Mouse (Mus musculus) cerebellum, adult 18-20 months (tissue): ENCODE results near the gene Spata21.

ENCODE experiments used
- DNase-seq, 2 experiments: peaks; one replicate each; pipeline ENCODE4 v3.0.0; 2021

The Spata21 gene

GRCm38 (mm10) chr4:141076761-141077506 lies 11.2 kb upstream of the Spata21 start:
- DNase-seq: peak in 1 of 2 experiments; percentile 10

DNA sequence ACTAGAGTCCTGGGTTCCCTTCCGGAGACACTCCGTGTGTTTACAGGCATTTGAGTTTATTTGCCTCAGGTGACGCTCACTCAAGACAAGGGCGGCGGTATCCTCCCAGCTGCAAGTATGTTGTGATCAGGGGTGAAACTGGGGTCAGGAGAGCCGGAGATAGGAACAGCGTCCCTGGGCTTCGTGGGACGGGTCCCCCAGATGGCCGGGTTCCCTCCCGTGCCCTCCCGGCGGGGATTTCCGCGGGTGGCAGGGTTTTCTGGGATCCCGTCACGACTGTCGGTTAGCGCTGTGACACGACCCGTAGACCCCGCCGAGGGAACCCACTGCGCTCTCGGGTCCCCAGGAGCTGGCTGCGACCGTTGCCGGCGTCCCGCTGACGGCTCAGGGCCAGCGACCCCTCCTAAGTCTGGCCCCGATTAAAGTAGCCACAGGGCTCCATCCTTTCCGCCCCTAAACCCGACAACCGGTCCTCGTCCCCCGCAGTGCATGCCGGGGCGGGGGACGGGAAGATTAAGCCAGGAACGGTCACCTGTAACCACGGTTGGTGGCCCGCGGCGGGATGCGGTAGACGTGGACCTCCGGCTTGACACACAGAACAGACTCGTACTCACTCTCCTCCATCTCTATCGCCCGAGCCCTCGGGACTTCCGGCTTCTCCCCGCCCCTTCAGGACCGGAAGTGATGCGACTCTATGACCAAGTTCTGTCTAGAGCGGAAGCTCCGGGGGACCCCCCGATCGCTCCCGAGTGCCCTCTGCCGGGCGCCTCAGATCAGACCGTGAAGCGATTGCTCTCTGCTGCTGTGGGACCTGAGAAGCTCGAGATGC lies 10.2 kb upstream of the Spata21 start, which contains the start of gene Necap2:
Necap2 (minus strand) TSS at position 677 of the 829 bp plus-strand sequence.
- DNase-seq: peak; percentile 96 to 97

DNA sequence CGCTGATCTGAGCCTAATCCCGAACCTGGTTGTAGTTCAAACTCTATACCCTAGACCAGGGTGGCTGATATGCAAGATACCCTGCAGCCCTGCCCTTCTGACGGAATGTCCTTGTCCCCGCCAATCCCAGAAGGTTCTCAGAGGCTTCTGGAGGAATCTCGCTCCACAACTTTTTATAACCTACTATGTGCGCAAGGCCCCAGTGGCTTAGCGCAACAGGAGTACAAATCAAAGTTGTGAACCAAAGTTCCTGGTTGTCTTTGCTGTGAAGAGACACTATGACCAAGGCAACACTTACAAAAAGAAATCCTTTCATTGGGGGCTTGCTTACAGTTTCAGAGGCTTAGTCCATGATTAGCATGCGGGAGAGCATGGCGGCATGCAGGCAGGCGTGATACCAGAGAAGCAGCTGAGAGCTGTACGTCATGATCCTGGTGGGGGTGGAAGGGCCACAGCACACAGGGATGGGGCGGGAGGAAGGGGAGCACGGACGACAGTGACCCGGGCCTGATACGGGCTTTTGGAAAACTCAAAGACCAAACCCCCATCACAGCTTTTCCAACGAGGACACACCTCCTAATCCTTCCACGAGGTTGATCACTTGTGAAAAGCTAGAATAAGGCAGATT lies 9.5 kb upstream of the Spata21 start:
- DNase-seq: peak in 1 of 2 experiments; percentile 21

- DNase-seq: no peak
Measured at GRCm38 (mm10) chr4:141086862-141087261, 1.3 kb upstream of the Spata21 start.

- DNase-seq: no peak
Measured at GRCm38 (mm10) chr4:141088714-141089113, 581 bp downstream of the Spata21 start.

DNA sequence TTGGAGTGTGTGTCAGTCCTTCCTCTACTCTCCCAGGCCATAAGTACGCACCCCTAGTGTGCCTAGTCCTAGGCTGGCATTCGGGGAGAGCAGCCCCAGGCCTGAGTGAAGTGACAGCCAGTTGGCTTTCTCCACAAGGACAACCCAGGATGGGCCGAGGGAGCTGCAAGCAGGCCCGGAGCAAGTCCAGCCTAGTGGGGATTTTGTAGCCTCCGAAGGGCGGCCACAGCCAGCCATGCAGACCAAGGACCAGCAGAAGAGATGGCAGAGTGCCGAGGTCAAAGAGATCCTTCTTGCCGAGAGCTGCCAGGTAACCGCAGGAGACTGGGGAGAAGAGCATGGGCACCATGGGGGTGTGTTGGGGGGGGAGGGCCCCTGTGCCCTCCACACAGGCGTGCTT lies 6.9 kb downstream of the Spata21 start:
- no peak for DNase-seq

GRCm38 (mm10) chr4:141096710-141097109 lies 8.6 kb downstream of the Spata21 start:
- DNase-seq: no peak

DNA sequence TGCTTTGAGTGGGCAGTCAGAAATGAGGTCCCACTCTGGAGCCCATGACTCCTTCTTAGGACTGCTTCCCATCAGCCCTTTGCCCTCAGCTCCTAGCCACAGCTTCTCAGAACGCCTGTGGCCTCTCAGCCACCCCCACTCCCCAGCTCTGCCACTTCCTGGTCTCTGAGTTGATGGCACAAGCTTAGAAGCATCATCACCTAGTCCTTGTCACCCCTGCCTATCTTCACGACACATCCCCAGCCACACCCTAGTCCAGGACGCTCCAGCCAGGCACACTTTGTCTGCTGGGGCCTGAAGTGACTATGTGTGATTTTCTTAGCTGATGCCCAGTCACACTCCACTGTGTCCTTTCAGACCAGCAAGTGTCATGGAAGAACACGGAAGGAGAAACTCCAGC lies 10.8 kb downstream of the Spata21 start:
- no peak for DNase-seq

GRCm38 (mm10) chr4:141099956-141100355 lies 11.8 kb downstream of the Spata21 start:
- no peak for DNase-seq

DNA sequence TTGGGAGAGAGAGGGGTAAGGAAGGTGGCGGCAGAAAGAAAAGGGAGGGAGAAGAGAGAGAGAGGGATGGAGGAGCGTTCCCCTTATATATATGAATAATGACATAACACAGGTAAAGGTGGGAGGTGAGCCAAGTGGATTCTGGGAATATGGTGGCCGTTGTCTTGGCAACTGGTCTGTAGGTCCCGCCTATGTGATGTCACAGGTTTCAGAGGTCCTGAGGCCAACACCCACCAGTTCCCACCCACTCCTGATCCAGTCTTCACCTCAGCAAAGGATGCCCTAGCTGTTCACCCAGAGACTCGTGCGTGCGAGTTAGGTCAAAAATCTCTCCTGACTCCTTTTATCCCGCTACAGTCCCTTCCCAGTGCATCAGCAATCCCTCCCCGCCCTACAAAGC lies 13.2 kb downstream of the Spata21 start:
- no peak for DNase-seq

- no peak for DNase-seq
Measured at GRCm38 (mm10) chr4:141101855-141102254, 13.7 kb downstream of the Spata21 start.

DNA sequence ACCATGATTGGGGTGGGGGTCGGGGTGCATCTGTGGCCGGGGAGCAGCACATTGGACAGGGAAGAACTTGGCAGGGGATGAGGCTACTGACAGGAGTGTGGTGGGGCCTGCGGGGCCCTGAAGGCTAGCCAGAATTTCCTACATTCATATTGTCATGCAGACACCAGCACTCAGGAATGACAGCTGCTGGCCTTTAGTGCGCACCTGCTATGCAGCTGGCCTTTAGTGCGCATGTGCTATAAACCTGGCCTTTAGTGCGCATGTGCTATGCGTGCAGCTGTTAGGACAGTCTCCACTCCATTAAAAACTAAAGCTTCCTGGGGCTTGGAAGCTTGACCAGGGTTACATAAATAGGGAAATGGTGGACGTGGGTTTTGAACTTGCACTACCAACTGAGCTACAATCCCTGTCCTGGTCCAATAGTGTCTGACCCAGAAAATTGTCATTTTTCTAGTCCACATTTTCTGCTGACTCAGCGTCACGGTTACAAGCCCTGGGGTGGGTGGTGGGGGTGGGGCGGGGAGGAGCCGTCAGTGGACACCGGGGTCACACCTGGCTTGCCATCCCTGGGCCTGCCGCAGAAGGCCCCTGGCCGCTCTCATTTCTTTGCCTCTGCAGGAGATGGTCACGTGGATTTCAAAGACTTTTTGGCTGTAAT lies 18.5 kb downstream of the Spata21 start:
- DNase-seq: no peak

DNA sequence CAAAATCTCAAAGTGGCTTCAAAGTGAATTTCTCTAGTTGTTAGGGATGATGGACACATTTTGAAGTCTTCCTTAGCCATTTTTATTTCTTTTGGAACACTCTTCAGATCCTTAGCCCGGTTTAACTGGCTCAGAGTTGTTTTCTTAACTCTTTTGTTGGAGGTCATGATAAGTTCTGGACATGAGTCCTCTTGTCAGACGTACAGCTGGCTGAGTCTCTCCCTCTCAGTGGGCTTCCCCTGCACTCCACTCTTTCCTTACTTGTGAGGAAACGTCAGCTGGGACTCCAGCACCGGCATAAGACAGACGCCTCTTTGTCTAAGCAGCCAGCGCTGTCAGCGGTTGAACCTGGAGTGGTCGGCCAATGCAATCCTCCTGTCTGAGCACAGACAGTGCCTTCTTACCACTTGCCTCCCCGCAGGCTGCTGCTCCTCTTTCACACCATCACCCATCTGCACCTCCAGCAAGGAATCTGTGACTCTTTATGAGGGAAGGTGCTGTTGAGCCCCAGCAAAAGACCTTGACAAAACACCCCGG lies 20.1 kb downstream of the Spata21 start:
- no peak for DNase-seq

- no peak for DNase-seq
Measured at GRCm38 (mm10) chr4:141113831-141114230, 25.7 kb downstream of the Spata21 start.

DNA sequence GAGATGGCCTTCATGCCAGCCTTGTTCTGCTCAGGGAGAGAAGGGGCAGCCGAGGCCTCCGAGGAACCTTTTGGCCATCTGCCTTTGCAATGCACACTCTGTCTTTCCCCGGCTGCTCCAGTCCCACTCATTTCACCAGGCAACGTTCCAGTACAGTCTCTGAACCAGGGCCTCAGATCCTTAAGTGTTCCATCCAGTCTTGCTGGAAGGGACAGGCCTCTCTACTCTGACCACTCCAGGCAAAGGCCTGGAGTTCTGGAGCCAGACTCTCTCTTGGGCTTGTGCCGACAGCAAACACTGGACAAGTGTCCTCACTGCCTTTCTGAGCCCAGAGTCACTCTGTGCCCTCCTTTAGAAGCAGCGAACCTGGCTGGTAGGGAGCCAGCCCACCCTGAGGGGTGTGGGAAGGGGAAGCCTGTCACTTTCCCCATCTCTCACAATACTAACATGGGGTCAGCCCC lies 26.4 kb downstream of the Spata21 start:
- peak in 1 of 2 experiments; percentile 32 for DNase-seq

- DNase-seq: no peak
Measured at GRCm38 (mm10) chr4:141115398-141115797, 27.3 kb downstream of the Spata21 start.

DNA sequence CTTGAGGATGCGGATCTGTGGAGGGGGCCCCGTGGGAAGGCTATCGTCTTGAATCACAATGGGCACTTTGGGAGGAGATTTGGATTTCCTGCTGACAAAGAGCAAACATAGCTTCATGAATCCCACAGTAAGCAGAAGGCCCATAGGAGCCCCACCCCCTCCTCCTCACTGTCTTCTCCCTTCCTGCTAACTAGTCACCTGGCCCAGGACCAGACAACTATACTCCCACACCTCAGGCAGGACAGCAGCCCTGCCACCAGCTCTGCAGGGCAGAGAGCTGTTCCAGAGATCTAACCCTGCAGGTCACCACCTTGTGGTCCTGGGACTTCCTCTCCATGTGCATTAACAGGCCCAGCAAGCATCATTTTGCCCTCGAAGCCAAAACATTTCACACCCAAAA lies 30.6 kb downstream of the Spata21 start:
- DNase-seq: peak in 1 of 2 experiments; percentile 39

GRCm38 (mm10) chr4:141120700-141121099 lies 32.6 kb downstream of the Spata21 start:
- DNase-seq: peak; percentile 38 to 47

DNA sequence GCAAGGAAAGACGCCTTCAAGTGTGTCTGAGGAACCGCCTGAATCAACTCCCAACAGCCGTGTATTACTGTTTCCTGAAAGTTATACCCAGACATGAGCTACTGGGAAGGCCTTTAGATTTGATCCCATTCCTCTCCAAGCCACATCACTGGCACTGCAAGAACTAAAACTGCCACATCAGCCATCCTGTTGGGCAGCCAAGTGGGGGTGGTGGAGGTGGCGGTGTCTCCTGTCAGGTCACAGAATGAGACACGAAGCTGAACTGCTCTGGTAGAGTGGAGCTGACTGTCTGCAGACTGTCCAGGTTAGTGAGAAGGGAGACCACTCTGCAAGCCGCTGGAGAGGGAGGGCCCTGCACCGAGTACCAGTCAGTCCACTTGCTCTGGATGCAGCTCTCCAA lies 34.5 kb downstream of the Spata21 start:
- no peak for DNase-seq

- no peak for DNase-seq
Measured at GRCm38 (mm10) chr4:141123065-141123464, 34.9 kb downstream of the Spata21 start.

DNA sequence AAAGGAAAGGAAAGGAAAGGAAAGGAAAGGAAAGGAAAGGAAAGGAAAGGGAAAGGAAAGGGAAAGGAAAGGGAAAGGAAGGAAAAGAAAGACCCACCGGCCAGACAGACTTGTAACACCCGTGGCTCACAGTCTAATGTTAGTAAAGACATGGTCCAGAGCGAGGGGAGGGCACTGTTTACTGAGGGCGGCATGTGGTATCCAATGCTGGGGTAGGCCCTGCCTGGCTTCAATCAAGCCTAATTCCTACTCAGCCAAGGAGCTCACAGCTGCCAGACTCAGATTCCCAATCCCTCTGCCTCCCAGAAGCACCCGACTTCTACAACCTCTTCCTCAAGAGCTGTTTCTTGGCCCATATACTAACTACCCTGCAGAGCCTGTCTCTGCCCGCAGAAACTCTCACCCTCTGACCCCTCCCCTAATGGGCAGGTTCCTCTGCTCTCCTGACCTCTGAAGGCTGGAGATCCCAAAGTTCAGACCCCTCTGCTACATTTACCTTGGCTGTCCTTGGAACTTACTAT lies 41.1 kb downstream of the Spata21 start:
- DNase-seq: no peak

DNA sequence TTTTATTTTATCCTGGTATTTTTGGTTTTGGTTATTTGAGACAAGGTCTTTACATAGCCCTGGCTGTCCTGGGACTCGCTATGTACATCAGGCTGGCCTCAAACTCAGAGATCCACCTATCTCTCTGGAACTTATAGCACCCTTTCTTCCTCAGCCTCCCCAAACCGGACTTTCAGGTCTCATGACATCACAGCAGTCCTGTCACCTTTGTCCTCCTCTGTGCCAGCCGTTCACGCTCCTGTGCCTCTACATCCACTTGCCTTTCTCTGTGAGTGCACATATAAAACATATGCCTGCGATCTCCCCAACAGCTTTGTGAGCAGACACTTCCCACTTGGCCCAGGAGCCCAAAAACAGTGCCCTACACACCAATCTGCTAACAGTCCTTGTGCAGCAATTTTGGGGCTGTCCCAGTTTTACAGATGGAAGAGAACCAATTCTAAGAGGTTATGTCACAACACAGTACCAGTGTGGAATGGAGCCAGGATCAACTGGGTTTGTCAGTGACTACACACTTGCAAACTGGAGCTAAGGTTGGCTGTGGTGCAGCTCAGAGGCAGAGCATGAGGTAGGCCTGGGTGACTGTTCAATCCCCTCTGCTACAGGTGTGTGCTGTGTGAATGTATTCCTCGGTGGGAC lies 42.7 kb downstream of the Spata21 start:
- peak; percentile 51 to 62 for DNase-seq
